Mouse (Mus musculus) midbrain, embryonic 13.5 days (tissue): ENCODE results near the gene Alpi. TPM values are rescaled to one million over a fixed set of nuclear protein-coding genes. Genes with fewer than 3 reads are reported as not detected.

ENCODE experiments used
- ATAC-seq: fragments of 200-750 bp; cut with Nextera tagmentation; 2 replicates; pipeline ENCODE4 v1.8.0; 2017; ENCODE audit warnings: mild to moderate bottlenecking, moderate TSS enrichment, moderate library complexity
- H3K27ac ChIP-seq: fragments of 300-500 bp; sonication (generic); 2 replicates; pipeline ENCODE4 v1.5.1; 2015; ENCODE audit warnings: inconsistent platforms, mild to moderate bottlenecking, moderate library complexity
- H3K27me3 ChIP-seq: fragments of 300-500 bp; sonication (generic); 2 replicates; pipeline ENCODE4 v1.6.1; 2015; ENCODE audit warnings: mild to moderate bottlenecking, inconsistent platforms
- H3K36me3 ChIP-seq: fragments of 300-500 bp; sonication (generic); 2 replicates; pipeline ENCODE4 v1.6.1; 2015; ENCODE audit warnings: mild to moderate bottlenecking, inconsistent platforms
- H3K4me1 ChIP-seq: fragments of 300-500 bp; sonication (generic); replicated peaks from 2 replicates; pipeline ENCODE4 v1.6.1; 2015; ENCODE audit warnings: inconsistent platforms
- H3K4me2 ChIP-seq: fragments of 300-500 bp; sonication (generic); replicated peaks from 2 replicates; pipeline ENCODE4 v1.6.1; 2015; ENCODE audit warnings: moderate library complexity, mild to moderate bottlenecking, inconsistent platforms
- H3K4me3 ChIP-seq: fragments of 300-500 bp; sonication (generic); replicated peaks from 2 replicates; pipeline ENCODE4 v1.5.1; 2015; ENCODE audit warnings: mild to moderate bottlenecking, inconsistent platforms
- H3K9ac ChIP-seq: fragments of 300-500 bp; sonication (generic); replicated peaks from 2 replicates; pipeline ENCODE4 v1.6.1; 2015; ENCODE audit warnings: mild to moderate bottlenecking, inconsistent platforms
- H3K9me3 ChIP-seq: fragments of 300-500 bp; sonication (generic); 2 replicates; pipeline ENCODE4 v1.6.1; 2016; ENCODE audit warnings: mild to moderate bottlenecking, inconsistent platforms
- WGBS: fragments of 180-500 bp; shearing (Covaris S2); methylation state at CpG from one replicate; pipeline ENCODE4 v1.1.7; 2015; 5-methylcytosine and 5-hydroxymethylcytosine counted together
- polyA plus RNA-seq: library from polyadenylated mRNA; unstranded; fragments of >200 nt; fragmentation: Nextera tagmentation; extraction: Ambion mirVana; gene quantifications from 2 replicates; pipeline ENCODE4 v1.2.1, GENCODE M21; 2015

Alpi gene
- polyA plus RNA-seq, 1 experiment from 2014 or later = not detected

DNA sequence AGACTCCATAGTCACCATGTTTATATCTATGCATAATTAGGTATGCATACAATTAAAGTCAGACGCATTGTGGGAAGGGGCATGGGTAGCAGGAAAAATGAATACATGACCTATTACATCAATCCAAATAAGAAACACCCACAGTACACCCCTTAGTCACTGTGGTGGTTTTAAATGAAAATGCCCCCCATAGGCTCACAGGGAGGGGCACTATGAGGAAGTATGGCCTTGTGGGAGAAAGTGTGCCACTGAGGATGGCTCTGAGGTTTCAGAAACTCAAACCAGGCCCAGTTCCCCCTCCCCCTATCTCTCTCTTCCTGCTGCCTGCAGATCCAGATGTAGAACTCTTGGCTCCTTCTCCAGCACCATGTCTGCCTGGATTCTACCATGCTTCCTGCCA is 2.5 kb upstream of the Alpi start:
- peaks cover 4% of the 10 kb centered on the region; the same call in 1 of the 2 replicates for H3K27me3 ChIP-seq
- WGBS = 83% methylated on average over 1 of the region's 1 CpGs
- H3K36me3 ChIP-seq = no peaks in the 10 kb centered on the region

DNA sequence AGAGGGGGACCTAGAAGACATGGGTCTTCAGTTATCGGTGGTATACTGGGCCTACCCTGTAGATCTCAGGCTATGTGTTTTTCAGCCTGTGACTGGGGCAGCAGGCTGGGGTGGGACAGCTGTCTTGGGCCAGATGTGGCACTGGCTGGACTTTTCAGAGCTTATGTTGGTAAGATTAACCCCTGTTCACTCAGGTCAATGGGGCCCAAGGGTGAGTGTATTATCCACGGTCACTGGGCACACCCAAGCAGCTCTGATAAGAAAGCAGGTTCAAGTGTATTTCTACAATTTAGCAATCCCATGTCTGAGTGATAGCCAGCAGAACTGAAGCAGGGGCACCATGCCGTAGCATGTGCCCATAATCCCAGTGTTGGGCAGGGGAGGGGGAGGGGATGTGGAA is 708 bp upstream of the Alpi start:
- Histone ChIP-seq H3K36me3 (no peaks in the 10 kb centered on the region), H3K4me1 (peaks cover 6% of the 10 kb centered on the region), H3K4me2 (no peak overlapping the region), H3K9ac (no peak overlapping the region), H3K9me3 (no peaks in the 10 kb centered on the region), H3K27me3 (peaks cover 4% of the 10 kb centered on the region; the same call in 1 of the 2 replicates), H3K4me3 (no peak overlapping the region), H3K27ac (no peak overlapping the region)
- no peak for ATAC-seq
- 76% methylated on average over 3 of the region's 3 CpGs for WGBS

More for the DNA sequence above, 2.5 kb upstream of the Alpi start:
- H3K9me3 ChIP-seq = no peaks in the 10 kb centered on the region
- no peak overlapping the region for H3K9ac ChIP-seq
- H3K4me3 ChIP-seq = no peak overlapping the region
- H3K4me2 ChIP-seq = no peak overlapping the region
- no peak for ATAC-seq
- H3K27ac ChIP-seq = no peak overlapping the region
- peaks cover under 1% of the 10 kb centered on the region; the same call in 1 of the 2 replicates for H3K4me1 ChIP-seq

DNA sequence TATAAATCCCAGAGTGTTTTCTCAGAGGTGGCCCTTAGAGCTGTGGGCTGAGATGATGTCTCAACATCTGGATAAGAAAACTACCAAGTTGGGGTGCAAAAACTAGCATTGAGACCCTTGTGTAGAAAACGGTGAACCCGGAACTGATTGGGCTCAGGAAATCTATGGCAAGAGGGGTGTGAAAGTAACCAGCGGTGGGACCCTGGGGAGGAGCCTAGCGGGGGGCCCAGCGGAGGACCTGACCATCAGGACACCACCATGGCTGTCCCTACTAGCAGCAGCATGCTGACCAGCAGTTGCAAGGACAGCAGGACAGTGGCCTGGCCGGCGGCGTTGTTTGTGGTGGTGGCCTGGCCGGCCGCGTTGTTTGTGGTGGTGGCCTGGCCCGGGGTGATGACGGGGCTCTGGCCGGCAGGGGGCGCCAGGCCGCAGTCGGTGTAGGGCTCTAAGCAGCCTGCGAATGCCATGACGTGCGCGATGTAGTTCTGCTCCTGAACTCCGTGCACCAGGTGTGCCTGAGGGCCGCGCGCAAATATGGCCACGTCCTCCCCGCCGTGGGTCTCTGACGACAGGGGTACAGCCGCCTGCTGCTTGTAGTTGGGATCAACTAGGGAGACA is 2.9 kb downstream of the Alpi start:
- H3K9me3 ChIP-seq = no peaks in the 10 kb centered on the region
- H3K27me3 ChIP-seq = peaks cover 4% of the 10 kb centered on the region; the same call in 1 of the 2 replicates
- H3K36me3 ChIP-seq = no peaks in the 10 kb centered on the region
- peak overlapping the region; percentile 40 for H3K4me2 ChIP-seq
- H3K4me3 ChIP-seq = no peak overlapping the region
- peak; percentile 87 for ATAC-seq
- 16% methylated on average over 30 of the region's 30 CpGs for WGBS
- H3K9ac ChIP-seq = no peak overlapping the region
- peaks cover 6% of the 10 kb centered on the region for H3K4me1 ChIP-seq
- no peak overlapping the region for H3K27ac ChIP-seq

DNA sequence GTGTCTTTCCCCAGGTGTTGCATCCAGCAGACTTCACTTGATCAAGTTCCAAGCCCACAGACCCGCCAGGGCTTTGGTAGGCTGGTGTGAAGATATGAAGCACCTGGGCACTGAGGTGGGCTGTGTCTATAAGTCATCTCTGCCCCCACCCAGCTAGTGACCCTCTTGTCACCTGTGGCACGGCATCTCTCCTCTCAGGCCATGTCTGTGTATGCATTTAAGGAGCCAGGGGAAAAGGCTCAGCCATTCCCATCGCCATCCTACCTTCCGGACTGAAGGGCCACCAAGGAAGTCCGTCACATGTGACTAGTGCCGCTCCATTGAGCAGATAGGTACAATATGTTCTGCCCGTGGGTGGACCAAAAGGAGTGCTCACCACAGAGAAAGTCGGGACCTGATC is 5.8 kb downstream of the Alpi start:
- no peak for ATAC-seq
- Histone ChIP-seq H3K9me3 (no peaks in the 10 kb centered on the region), H3K4me2 (no peak overlapping the region), H3K4me1 (peaks cover 6% of the 10 kb centered on the region), H3K27me3 (peaks cover 4% of the 10 kb centered on the region; the same call in 1 of the 2 replicates), H3K36me3 (no peaks in the 10 kb centered on the region), H3K4me3 (no peak overlapping the region), H3K27ac (no peak overlapping the region), H3K9ac (no peak overlapping the region)
- 81% methylated on average over 8 of the region's 8 CpGs for WGBS

DNA sequence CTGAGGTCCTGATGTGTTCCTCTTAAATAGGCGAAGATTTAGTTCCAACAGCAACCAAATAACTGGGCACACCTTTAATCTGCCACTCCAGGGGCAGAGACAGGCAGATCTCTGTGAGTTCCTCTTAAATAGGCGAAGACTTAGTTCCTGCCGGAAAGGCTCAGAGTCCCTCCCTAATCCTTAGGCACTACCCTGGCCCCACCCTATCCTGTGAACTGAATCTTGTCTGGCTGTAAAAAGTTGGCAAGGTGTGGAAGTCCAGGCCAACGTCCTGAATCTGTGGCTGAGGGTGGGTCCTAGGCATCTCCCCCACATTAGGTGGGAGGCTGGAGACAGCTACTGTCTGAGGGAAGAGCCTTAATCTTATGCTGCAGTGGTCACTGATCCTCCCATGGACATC is 11.6 kb downstream of the Alpi start, which contains the start of gene Alppl2:
Gene Alppl2 (minus strand): TSS at position 101 of the 400 bp plus-strand sequence.
- no peak for ATAC-seq

DNA sequence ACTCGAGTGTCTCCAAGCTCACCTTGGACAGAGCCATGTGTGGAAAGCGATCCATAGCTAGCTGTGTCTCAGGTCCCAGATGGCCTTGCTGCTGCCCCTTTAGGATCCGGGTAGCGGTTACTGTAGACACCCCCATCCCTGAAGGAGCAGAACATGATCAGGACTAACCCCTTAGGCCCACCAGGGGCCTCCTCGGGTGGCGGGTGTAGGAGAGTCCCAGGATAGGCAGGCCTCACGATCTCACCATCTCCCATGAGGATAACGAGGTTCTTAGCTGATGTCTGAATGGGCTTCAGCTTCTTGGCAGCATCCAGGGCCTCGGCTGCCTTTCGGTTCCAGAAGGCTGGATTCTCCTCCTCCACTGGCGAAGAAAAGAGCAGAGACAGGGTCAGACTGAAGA is 12.2 kb downstream of the Alpi start:
- Histone ChIP-seq H3K4me1 (no peaks in the 10 kb centered on the region), H3K4me3 (no peak overlapping the region), H3K27ac (no peak overlapping the region), H3K9me3 (no peaks in the 10 kb centered on the region), H3K36me3 (no peaks in the 10 kb centered on the region), H3K27me3 (no peaks in the 10 kb centered on the region), H3K4me2 (no peak overlapping the region), H3K9ac (no peak overlapping the region)
- ATAC-seq = no peak
- 88% methylated on average over 11 of the region's 11 CpGs for WGBS

More for the DNA sequence above, 11.6 kb downstream of the Alpi start, which contains the start of gene Alppl2:
- Histone ChIP-seq H3K9ac (no peak within 1 kb of the TSS), H3K9me3 (no peaks in the 10 kb centered on the region), H3K4me2 (no peak within 1 kb of the TSS), H3K4me1 (no peaks in the 10 kb centered on the region), H3K27me3 (no peaks in the 10 kb centered on the region), H3K4me3 (no peak within 1 kb of the TSS), H3K36me3 (no peaks in the 10 kb centered on the region), H3K27ac (no peak within 1 kb of the TSS)
- WGBS = 82% methylated on average over 4 of the region's 4 CpGs

DNA sequence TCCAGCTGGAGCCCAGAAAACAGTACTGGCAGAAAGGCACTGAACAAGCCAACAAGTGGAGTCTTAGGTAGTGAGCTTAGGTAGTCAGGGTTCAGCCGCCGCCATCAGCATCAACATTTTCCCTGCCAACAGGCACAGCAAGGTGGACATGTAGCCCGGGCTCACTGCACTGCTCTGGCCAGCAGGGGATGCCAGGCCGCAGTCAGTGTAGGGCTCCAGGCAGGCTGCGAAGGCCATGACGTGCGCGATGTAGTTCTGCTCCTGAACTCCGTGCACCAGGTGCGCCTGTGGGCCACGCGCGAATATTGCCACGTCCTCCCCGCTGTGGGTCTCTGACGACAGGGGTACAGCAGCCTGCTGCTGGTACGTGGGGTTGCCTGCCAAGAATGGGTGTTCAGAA is 14.4 kb downstream of the Alpi start:
- Histone ChIP-seq H3K4me2 (no peak overlapping the region), H3K36me3 (no peaks in the 10 kb centered on the region), H3K27me3 (no peaks in the 10 kb centered on the region), H3K9ac (no peak overlapping the region), H3K4me1 (no peaks in the 10 kb centered on the region), H3K4me3 (no peak overlapping the region), H3K9me3 (no peaks in the 10 kb centered on the region), H3K27ac (no peak overlapping the region)
- no peak for ATAC-seq
- WGBS = 76% methylated on average over 17 of the region's 17 CpGs

DNA sequence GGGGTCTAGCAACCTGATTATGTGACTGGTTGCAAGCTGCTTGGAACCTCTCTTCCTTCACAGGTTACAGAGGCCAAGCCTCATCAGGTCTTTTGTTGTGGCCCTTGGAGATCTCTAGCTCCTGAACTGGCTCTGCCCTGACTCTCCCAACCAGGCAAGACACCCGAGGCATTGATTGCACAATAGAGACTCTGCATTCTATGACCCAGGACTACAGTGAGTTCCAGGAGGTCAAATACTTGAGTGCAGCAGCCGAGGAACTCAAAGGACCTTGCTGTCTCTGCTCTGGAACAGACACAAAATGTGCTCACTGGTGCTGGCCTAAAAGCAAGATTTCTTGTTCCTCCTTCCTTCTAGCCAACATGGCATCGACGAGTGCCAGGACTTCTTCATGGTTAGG is 15.2 kb downstream of the Alpi start:
- Histone ChIP-seq H3K27me3 (no peaks in the 10 kb centered on the region), H3K36me3 (no peaks in the 10 kb centered on the region), H3K4me3 (no peak overlapping the region), H3K9ac (no peak overlapping the region), H3K27ac (no peak overlapping the region), H3K4me1 (no peaks in the 10 kb centered on the region), H3K9me3 (no peaks in the 10 kb centered on the region), H3K4me2 (no peak overlapping the region)
- ATAC-seq = no peak
- whole genome bisulfite sequencing = 76% methylated on average over 4 of the region's 4 CpGs

DNA sequence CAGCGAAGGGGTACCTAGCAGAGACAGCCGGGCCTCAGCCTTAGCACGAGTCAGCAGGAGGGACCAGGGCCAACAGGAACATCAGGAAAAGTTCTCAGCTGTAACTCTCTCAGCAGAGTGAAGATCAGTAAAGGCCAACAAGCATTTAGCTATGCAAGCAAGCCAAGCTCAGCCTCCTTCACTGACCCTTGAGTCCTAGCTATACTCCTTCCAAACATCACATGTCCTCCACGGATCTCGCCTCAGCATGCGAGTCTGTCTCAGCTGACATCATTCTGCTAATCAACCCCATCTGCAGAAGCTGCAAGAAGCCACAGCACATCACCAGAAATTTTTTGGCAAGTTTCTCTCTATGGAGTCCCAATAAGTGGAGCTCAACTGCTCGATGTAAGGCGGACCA is 27.6 kb downstream of the Alpi start:
- no peak for ATAC-seq

DNA sequence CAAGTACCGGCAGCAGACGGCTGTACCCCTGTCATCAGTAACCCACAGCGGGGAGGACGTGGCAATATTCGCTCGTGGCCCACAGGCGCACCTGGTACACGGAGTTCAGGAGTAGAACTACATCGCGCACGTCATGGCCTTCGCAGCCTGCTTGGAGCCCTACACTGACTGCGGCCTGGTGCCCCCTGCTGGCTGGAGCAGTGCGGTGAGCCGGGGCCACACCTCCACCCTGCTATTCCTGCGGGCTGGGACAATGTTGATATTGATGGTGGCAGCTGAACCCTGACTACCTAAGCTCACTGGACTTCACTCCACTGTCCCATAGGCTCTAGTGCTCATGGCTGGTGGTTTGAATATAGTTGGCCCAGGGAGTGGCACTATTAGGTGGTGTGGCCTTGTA is 30.7 kb downstream of the Alpi start:
- no peak overlapping the region for H3K27ac ChIP-seq
- ATAC-seq = no peak
- 49% methylated on average over 16 of the region's 16 CpGs for WGBS

More for the DNA sequence above, 27.6 kb downstream of the Alpi start:
- Histone ChIP-seq H3K9me3 (no peaks in the 10 kb centered on the region), H3K36me3 (no peaks in the 10 kb centered on the region), H3K9ac (no peak overlapping the region), H3K27ac (no peak overlapping the region), H3K27me3 (no peaks in the 10 kb centered on the region), H3K4me2 (no peak overlapping the region), H3K4me1 (no peaks in the 10 kb centered on the region), H3K4me3 (no peak overlapping the region)
- 88% methylated on average over 8 of the region's 8 CpGs for WGBS

DNA sequence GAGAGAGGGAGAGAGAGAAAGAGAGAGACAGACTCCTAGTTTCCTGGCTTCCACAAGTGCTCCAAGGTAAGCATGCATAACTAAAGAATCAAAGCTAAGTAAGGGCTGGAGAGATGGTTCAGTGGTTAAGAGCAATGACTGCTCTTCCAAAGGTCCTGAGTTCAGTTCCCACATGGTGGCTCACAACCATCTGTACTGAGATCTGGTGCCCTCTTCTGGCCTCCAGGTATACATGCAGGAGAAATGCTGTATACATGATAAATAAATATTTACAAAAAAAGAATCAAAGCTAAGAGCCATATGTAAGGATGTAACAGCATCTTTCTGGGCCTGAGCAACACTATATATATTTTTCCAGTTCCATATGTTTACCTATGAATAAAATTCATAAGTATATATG is 40.5 kb downstream of the Alpi start:
- Histone ChIP-seq H3K4me3 (no peak overlapping the region), H3K27me3 (no peaks in the 10 kb centered on the region), H3K4me2 (no peak overlapping the region), H3K36me3 (no peaks in the 10 kb centered on the region), H3K4me1 (no peaks in the 10 kb centered on the region), H3K9me3 (peaks cover 4% of the 10 kb centered on the region; the same call in 1 of the 2 replicates), H3K27ac (no peak overlapping the region), H3K9ac (no peak overlapping the region)
- no peak for ATAC-seq

More for the DNA sequence above, 30.7 kb downstream of the Alpi start:
- Histone ChIP-seq H3K36me3 (no peaks in the 10 kb centered on the region), H3K9me3 (no peaks in the 10 kb centered on the region), H3K9ac (no peak overlapping the region), H3K4me1 (0 out of 2 replicates have a peak, but pooled peaks cover 3% of the 10 kb centered on the region), H3K4me2 (no peak overlapping the region), H3K27me3 (no peaks in the 10 kb centered on the region), H3K4me3 (no peak overlapping the region)

DNA sequence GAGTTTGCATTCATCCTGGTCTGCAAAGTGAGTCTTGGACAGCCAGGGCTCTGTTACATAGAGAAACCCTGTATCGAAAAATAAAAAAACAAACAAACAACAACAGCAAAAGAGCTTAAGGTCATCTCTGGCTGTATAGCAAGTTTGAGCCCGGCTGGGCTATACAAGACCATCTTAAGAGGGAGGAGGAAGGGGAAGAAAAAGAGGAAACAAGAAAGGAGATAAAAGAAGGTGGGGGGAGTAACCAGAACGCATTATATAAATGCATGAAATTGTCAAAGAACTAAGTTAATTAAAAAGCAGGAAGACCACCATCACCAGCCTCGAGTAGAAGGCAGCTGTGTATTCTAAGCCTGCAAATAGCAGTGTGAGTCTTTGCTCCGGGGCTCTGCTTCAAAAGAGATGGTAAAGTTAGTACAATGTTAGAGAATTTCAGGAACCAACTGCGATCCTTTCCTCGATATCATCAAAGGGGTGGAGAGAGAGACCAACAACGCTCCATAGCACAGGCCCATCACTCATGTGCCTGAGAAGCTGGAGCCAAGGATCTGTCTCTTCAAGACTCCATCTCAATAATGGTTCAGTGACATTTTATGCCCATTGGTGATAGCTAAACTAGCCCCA is 42.3 kb downstream of the Alpi start:
- peaks cover 1% of the 10 kb centered on the region; the same call in 1 of the 2 replicates for H3K36me3 ChIP-seq
- H3K4me2 ChIP-seq = no peak overlapping the region
- WGBS = 82% methylated on average over 8 of the region's 8 CpGs
- no peak overlapping the region for H3K27ac ChIP-seq
- ATAC-seq = no peak
- H3K4me1 ChIP-seq = no peaks in the 10 kb centered on the region
- no peak overlapping the region for H3K4me3 ChIP-seq
- H3K27me3 ChIP-seq = no peaks in the 10 kb centered on the region
- peaks cover 4% of the 10 kb centered on the region; the same call in 1 of the 2 replicates for H3K9me3 ChIP-seq
- H3K9ac ChIP-seq = no peak overlapping the region
